Mouse (Mus musculus) kidney, postnatal 4 days (tissue): ENCODE measurements around the gene Marc1.

ENCODE experiments used
- DNase-seq, 2 experiments: peaks; one replicate each; pipeline ENCODE4 v3.0.0; 2021; ENCODE audit warnings: mixed read lengths in 2 of 2

Marc1 gene

DNA sequence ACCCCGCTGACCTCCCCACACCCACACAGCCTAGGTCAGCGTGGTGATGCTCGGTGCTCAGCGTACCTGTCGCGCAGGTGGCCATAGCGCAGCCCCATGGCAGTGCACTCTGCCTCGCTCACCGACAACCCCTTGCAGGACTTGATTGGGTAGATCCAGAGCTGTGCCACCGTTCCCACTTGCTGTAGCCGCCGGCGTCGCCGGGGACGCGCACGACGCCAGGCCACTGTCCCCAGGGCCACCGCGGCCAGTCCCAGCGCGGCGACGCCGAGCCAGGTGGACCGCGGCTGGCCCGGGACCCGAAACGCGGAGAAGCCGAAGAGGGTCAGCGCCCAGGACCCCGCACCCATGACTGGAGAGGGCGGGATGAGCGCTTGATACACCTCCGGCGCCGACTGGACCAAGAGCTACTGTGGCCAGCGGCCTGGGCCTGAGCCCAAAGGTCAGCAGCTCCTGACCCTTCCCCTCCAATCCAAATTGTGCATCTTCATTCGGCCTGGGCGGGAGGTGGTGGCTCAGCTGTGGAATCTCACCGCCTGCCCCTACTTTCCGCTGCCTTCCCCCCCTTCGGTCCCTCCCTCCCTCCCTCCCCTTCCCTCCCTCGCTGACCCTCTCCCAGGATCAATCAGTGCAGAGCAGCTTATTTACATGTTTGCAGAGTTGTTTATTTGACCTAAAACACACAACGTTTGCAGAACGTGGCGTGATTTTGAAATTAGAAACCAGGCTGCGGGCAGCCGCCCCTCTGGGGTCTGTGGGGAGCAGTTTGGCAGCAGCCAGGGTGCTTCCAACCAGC, at the start of gene Marc1:
TSS of gene Marc1 (minus strand) at position 534 of the 796 bp plus-strand sequence.
- DNase-seq: peak; percentile 38 to 47

DNA sequence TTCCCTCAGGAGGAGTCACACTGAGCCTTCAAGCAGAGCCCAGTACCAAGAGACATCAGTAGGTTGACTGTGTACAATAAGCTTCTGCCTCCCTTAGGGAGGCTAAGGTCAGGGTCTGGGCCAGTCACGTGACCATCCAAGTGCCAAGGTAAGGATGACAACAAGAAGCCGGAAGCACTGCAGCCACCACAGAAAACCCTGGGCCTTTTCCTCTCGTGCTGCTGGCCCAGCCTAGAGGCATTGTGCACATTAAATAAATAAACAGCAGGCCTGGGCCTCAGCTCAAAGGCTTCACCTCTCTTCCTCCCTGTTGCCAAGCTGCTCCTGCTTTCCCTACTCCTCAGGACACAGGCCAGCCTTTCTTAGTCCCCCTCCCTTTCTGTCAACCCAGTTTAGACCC, 49.2 kb upstream of the Marc1 start:
- no peak for DNase-seq

DNA sequence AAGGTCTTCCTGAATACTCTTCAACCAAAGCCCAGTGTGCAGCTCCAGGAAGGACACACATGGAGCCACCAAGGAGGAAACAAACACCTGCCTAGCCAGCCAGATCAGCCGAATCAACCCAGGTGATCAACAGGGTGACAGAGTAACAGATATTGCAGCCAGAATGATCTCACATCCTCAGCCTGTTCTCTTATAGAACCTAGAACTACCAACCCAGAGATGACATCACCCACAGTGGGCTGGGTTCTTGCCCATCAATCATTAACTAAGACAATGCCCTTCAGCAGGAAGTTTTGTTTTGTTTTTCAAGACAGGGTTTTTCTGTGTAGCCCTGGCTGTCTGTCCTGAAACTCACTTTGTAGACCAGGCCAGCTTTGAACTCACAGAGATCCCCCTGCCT, 47.1 kb upstream of the Marc1 start:
- DNase-seq: no peak

DNA sequence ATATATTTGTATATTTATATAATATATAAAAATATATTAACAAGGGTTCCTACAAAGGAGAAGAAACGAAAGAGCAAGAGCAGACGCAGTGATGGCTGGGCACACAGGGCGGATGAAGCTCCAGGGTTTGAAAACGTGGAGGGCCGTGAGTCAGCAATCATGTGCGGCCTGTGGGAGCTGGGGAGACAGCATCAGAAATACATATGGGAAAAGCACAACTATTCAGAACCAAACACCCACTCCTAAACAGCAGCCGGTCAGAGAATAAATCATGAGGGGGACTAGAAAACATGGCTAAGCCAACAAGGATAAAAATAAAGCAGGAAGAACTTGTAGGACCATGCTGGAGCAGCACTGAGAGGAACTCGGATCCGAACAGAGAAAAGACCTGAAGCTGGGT, 46.1 kb upstream of the Marc1 start:
- DNase-seq: no peak

DNA sequence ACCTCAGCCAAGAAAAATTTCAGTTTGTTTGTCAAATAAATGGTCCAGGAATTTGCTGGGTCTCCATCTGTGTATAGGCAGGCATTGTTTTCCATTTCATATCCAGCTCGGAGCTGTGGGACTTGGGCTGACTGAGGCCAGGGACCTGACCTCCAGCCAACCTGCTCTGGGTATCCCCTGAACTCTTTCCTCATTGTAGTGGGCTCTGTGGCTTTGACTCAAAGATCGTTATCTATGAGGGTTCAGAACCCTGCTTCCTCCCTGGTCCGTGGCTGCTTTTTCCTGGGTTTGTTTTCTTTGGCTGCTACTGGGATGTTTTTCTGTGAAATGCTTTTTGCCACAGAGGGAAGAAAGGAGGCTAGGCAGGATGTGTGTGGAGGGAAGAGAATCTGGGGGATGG, 42.8 kb upstream of the Marc1 start:
- DNase-seq: no peak

DNA sequence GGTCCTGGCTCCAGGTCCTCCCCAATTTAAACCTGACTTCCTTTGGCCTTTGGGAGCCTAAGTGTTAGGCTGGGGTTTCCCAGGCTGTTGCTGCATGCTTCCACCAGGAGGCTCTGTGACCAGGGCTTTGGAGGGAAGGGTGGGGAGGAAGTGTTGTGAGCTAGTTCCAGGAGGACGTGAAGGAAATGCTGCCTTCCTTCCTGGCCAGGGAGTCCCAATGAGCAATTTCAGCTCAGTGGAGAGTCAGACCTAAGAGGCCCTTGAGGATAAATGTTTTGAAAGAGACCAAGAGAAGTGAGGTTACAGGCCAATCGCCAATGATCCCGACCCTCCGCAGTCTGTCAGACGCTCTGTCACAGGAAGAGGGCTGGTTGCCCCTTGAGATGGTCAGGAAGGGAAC, 42.2 kb upstream of the Marc1 start:
- peak; percentile 81 to 86 for DNase-seq

DNA sequence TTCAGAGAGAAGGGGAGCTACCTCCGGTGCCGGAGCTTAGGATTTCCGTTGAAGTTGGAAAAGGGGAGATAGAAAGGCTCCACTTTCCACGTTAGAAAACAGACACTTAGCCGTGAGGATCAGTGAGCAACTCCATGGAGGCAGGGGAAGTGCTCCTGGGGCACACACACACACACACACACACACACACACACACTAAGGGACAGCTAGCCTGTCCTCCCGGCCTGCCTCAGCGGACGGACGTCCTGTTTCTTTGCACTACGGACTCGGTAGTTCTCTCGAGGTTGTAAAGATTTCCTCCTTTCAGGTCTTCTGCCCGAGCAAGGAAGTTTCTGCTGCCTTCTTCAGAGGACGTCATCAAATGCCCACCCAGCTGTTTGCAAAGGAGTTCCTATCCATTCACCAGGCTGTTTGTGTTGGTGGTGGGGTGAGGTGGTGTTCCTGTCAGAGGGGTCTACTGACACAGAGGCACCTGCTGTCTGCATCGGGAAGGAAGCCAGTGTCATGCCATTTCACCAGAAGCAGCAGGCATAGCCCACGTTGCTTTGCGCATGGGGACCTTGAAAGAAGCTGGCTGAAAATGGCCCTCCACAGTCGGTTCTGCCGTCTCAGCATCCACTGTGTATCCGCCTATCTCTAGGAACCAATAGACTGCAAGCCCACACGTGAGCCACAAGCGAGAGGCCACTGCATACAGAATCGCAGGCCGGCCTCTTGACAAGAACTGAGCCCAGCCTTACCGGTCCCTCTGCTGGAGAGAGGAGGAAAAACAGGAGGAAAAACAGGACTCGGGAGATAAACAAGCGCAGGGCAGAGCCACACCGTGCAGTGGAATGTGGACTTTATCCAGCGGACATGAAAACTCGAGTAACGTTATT, 40.9 kb upstream of the Marc1 start:
- DNase-seq: peak; percentile 80 to 89

DNA sequence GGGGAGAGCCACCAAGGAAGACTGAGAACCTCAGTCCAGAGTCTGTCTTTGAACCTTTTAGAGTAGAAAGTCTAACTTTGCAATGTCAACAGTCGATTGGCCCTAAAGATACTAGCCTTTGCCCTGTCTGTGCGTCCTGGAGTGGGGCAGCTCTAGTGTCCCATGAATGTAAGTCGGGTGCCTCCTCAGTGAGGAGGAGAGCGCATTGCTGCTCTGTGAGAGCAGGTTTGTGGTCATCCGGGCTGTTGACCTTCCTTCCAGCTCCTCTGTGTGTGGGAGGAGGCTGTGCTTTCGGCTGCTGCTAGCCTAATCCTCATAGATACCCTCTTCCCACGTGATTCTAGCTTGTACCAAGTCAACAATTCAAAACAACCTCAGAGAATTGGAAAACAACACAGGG, 40.1 kb upstream of the Marc1 start:
- peak; percentile 45 to 64 for DNase-seq

DNA sequence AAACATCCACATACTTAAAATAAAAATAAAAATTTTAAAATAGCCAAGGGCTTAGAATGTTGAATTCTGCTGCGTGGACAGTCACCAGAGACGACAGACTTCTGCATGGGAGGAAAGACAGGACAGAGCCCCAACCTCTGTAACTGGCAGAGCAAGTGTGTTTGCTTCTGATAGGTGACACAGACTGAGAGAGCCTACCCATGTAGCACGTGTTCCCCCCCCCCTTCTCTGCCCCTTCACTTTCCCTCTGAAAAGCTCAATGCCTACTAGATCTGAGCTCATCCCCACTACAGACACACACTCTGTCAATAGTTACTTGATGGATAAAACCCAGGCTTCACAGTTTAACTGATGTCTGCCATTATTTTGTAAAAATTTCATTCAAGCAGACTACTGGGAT, 35.9 kb upstream of the Marc1 start:
- DNase-seq: no peak

DNA sequence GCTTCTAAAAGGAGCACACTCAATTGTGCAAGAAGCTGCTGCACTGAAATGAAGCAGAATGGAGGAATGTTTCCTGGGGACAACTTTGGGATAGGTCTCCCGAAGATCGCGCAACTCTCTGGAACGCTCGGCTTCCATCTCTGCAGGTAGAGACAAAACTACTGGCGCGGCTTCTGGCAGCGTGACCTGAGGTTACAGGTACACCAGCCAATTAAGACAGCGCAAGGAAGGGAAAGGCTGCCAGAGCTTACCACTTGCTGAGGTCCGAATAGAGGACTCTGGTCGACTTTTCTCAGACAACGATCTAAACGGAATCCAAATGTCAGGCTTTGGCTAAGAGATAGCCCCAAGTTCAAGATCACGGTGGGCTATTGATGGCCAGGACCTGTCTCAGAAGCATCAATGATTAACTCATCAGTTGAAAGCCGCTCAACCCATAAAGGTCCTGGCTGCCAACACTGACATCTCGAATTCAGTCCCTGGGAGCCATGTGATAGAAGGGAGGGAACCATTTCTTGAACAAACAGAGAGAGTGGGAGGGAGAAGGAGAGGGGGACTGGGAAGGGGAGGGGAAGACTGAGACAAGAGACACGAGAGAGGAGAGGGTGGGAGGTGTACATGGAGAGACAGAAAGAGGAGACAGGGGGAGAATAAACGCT, 35.1 kb upstream of the Marc1 start, which contains the start of gene Marc2:
TSS of gene Marc2 (minus strand) at position 360 of the 659 bp plus-strand sequence.
- DNase-seq: peak in 1 of 2 experiments; percentile 48

DNA sequence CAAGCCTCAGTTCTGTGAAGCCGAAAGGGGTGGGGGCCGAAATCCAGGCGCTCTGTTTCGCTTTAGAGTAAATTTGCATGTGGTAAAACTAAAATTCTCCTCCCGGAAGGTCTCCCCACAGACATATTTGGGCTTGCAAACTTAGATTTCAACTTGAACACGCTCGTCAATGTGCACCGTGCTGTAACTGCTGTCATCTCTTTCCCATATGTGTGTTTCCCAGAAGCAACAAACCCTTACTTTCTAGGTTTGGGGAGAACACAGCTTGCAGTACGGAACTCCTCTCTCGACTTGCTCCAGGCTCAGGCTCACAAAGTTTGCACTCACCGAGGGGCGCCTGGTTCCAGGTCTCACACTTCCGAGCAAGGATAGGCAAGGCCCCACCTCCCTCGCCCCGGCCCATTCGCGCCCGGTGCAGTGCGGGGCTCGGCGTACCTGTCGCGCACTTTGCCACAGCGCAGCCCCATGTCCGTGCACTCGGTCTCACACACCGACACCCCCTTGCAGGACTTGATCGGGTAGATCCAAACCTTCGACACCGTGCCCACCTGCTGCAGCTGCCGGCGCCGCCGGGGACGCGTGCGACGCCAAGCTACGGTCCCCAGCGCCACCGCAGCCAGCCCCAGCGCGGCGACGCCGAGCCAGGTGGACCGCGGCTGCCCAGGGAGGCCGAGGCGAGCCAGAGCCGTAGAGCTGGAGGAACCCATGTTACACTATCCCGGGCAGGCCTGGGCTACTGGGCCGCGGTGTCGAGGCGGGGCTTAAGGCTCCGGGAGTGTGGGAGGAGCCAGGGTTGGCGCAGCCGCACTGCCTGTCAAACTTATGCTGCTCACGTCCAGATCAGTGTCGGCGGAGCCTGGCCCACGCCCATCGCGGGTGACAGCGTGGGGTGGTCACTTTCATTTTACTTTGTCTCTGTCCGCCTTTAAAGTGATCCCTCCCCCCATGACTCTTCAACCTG, 34.3 kb upstream of the Marc1 start:
- DNase-seq: peak; percentile 91 to 95

DNA sequence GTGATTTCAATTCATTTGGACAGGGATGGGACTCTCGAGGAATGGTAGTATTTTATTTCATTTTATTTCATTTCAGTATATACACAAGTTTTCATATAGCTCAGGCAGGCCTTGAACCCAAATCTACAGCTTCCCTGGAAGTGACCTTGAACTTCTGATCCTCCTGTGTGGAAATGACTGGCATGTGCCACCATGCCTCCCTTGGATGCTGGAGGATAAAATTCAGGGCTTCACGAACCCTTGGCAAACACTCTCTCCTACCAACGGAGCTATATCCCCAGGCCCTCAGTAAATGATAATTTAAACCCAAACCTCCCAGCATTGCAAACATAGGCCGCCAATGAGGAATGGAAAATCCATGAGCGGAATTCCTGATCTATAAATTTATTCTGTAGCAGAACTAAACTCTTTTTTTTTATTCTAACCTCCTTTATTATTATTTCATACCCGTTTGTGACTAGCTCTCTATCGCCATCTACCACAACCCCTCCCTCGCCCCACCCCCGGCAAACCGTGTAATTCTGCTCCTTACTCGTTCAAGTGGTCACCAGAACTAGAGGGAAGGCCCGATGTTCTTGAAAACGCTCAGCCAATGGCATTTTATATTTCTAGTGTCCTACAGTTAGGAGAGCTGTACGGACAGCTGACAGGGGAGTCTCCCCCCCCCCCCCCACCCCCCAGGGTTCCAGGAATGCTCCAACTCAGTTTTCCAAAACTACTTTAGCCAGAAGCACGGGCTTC, 33.4 kb upstream of the Marc1 start:
- peak; percentile 66 to 73 for DNase-seq

DNA sequence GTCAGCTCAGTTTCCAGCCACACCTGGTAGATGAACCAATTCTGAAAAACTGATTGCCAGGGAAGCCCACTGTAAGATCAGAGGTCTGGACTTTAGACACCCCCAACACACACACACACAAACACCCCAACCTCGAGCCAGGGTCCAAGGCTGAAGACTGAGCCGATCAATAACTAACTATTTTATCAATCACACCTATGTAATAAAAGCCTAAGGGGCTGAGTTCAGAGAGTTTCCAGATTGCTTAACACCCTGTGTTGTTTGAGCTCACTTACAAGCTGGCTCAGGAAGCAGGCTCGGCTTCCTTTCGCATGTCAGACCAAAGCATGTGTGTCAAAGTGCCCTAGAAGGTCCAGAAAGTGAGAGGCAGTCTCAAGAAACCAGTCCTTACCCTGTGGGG, 26.5 kb upstream of the Marc1 start:
- DNase-seq: no peak

DNA sequence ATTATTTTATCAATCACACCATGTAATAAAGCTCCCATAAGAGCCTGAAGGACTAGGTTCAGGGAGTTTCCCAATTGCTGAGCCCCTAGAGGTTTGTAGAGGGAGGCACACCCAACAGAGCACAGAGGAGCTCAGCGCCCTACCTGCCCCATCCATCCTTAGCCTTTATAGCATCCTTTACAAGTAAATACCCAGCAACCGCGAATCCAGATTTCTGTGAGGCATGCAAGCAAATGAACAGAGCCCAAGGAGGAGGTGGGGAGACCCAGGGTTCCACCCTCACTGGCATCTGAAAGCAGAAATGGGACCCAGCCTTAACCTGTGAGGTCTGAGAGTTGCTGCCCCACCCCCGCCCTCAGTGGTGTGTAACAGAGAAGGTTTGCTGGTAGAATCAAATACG, 25.2 kb upstream of the Marc1 start:
- DNase-seq: no peak

DNA sequence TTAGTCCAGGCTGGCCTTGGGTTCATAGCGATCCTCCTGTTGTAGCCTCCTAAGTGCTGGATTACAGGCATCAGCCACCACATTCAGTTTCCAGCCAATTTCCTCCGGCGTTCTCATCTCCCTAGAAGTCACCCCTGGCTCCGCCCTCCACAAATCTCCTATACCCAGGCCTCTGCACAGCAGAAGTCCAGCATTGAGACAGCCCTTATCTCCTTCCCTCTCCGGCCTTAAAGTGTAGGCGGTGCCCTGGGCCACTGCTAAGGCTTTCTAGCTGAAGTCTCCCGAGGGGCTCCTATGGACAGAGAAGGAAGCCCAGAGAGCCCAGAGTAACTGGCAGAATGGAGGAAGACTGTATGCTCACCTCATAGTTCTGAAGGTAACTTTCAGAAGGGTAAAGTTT, 22.4 kb upstream of the Marc1 start:
- no peak for DNase-seq

DNA sequence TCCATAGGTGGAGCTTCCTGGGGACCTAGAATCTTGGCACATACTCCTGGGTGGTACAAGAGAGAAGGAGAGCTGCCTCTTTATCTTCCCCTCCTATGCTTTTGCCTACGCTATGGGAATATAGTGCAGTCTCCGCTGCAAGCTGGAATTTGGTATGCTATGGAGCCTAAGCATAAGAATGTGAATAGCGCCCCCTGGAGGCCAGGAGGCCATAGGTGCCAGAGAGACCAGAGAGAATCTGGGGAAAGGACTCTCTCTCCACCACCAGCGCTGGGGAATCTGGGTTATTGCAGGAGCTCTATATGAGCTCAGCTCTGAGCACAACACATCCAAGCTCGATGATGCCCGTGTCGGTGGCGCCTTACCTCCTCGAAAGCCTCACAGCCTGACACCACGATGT, 21.1 kb upstream of the Marc1 start:
- DNase-seq: peak in 1 of 2 experiments; percentile 40

DNA sequence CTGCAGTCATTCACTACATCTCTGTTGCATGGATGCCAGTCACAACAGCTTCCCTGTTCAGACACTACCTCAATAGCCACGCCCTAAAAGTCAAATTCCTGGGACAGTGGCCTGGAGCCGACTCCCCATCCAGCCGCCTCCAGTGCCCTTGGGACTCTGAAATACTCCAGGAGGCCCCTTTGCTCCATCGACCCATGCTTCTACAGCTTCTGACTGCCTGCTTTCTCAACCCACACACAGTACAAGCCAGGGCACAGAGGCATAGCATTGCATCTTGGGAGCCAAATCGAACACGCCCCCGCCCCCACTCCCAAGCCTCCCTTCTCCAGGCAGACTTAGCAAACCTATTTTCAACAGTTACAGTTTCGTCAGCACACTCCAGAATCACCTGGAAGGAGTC, 18.8 kb upstream of the Marc1 start:
- no peak for DNase-seq

DNA sequence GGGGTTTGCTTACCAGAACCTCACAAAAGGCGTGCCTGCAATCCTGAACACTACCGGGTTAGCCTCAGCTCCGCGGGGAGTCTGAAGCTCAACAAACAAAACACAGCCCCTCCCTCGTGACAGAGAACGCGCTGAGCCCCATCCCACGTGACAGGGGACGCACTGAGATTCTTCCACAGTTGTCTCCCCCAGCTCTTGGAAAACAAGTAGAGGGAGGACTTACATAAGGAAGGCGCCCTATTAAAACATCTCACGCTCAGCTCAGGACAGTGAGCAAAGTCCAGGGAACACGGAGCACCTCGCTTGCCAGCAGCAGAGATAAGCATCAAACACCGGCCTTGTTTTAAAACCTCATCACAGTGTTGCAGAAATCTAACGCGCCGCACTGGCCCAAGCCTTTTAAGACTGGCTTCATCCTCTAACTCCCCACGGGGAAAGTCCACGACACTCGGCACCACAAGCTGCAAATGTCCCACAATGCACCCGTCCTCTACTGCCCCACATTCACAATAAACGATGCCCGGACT, 16.1 kb upstream of the Marc1 start:
- peak in 1 of 2 experiments; percentile 38 for DNase-seq

DNA sequence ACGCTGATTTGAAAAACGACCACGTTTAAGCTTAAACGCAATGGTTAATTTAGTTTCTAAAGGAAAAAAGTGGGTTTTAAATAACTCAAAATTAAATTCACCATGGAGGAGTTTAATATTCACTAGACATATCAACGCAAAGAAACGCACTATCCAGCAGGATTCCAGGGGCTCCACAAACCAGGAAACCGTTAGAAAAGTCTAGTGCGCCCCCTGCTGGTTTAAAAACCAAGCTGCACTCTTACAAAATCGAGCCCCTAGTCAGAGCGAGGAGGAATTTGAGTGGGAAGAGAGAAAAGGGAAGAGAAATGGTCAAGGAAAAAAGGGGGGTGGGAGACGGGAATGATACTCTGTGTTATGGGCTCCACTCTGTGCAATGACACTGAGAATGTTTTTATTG, 14.0 kb upstream of the Marc1 start:
- DNase-seq: peak; percentile 62 to 66

DNA sequence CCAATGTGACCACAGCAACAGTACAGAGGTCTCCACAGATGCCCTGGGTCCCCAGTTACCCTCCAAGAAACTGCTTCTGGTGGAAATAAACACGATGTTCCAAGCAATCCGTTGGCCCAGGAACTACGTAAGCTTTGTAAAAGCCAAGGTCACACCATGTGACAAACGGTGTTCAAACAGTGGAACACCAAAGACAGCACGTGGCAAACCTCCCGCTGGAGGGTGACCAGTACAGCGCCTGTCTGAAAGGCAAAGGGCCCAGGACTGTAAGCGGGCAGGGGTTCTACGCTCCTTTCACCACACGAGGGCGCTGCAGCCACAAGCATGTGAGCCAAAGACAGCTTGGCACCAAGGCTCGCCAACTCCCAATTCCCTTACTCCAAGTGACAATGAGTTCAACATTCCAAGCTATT, 13.3 kb upstream of the Marc1 start:
- DNase-seq: peak; percentile 96

DNA sequence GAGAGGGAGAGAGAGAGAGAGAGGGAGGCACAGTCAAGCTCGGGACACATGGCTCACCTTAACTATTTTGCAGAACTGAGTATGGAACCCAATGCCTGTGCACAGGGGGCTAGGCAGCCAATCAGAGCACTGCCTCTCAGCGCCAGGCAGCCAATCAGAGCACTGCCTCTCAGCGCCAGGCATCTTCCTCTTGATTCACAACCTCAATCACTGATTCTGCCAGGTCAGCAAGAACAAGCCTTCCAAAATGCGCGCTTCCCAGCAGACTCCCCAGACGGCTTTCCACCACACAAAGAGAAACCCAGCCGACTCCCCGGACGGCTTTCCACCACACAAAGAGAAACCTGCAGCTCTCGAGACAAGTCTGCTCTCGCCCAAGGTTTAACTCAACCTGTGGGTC, 11.6 kb upstream of the Marc1 start:
- peak; percentile 36 to 63 for DNase-seq
